Mouse (Mus musculus) left cerebral cortex, postnatal 36 days (tissue): ENCODE data around the gene Pex11a. TPM values are rescaled to one million over a fixed set of nuclear protein-coding genes. Genes with fewer than 3 reads are reported as not detected.

ENCODE experiments used
- total RNA-seq, 2 experiments: library from RNA; stranded (reverse); gene quantifications; 2 replicates each; pipeline ENCODE4 v1.2.3; 2021

The Pex11a gene
- total RNA-seq, 2 experiments from 2014 or later, result 8.4 to 9.7 TPM

Other genes starting within 250 kb of the Pex11a start
- 1 to 10 TPM in 1 of 2 experiments, under 1 TPM in 1; 0.82 to 1.4 TPM for gene Rhcg, start 125.5 kb downstream of the Pex11a start, total RNA-seq
- gene Ticrr, start 82.9 kb downstream of the Pex11a start, total RNA-seq, result under 1 TPM; 0.17 to 0.20 TPM
- gene Kif7, start 27.4 kb downstream of the Pex11a start, total RNA-seq, result 1 to 10 TPM; 1.4 to 1.7 TPM
- gene Plin1, start 10.2 kb downstream of the Pex11a start, total RNA-seq, result not detected
- under 1 TPM in 1 of 2 experiments, not detected in 1; 0.23 TPM for gene Wdr93, start within 50 bp of the Pex11a start, total RNA-seq
- gene Mesp1, start 50.7 kb upstream of the Pex11a start, total RNA-seq, result not detected
- 1 to 10 TPM; 1.5 to 1.7 TPM for gene Mesp2, start 67.6 kb upstream of the Pex11a start, total RNA-seq
- 1 to 10 TPM; 4.9 to 6.0 TPM for gene Anpep, start 117.9 kb upstream of the Pex11a start, total RNA-seq
- 10 to 100 TPM; 38.2 to 42.9 TPM for gene Ap3s2, start 177.5 kb upstream of the Pex11a start, total RNA-seq
- gene Arpin, start 192.2 kb upstream of the Pex11a start, total RNA-seq, result 10 to 100 TPM; 12.8 to 14.2 TPM